Mouse (Mus musculus) bone marrow macrophage, adult 2 months (primary cell): ENCODE data around the gene Mef2c.

Source experiments
- CTCF ChIP-seq: IDR thresholded peaks from 2 replicates; pipeline ENCODE4 v1.5.1; 2012; ENCODE audit warnings: low read depth, mild to moderate bottlenecking, low read length, moderate library complexity
- POLR2A ChIP-seq: IDR thresholded peaks from 2 replicates; pipeline ENCODE4 v1.6.1; 2012; ENCODE audit warnings: mild to moderate bottlenecking, low read depth, low read length, borderline replicate concordance

GRCm38 (mm10) chr13:83473755-83474154 lies 30.1 kb upstream of the Mef2c start:
- TF ChIP-seq CTCF, result no peak
- no peak for TF ChIP-seq POLR2A
